Mouse (Mus musculus) ES-E14 (cell line): ENCODE data around the gene Gtf2ird1.

Source experiments
- CHD2 ChIP-seq: IDR thresholded peaks from 2 replicates; pipeline ENCODE4 v1.6.1; 2014; ENCODE audit warnings: mild to moderate bottlenecking, low read depth, low read length, inconsistent platforms
- HCFC1 ChIP-seq: IDR thresholded peaks from 2 replicates; pipeline ENCODE4 v1.6.1; 2012; ENCODE audit warnings: low read length, inconsistent platforms, borderline replicate concordance; ENCODE audit not compliant: insufficient read depth
- MAFK ChIP-seq: IDR thresholded peaks from 2 replicates; pipeline ENCODE4 v1.6.1; 2014; ENCODE audit warnings: mild to moderate bottlenecking, low read depth, low read length, inconsistent platforms; ENCODE audit not compliant: insufficient read depth
- ZC3H11A ChIP-seq: IDR thresholded peaks from 2 replicates; pipeline ENCODE4 v1.6.1; 2012; ENCODE audit warnings: low read depth, mild to moderate bottlenecking, inconsistent platforms, low read length, borderline replicate concordance
- ZNF384 ChIP-seq: IDR thresholded peaks from 2 replicates; pipeline ENCODE4 v1.6.1; 2012; ENCODE audit warnings: low read depth, low read length, inconsistent platforms

- TF ChIP-seq HCFC1, result no peak
- no peak for TF ChIP-seq ZNF384
- no peak for TF ChIP-seq ZC3H11A
- no peak for TF ChIP-seq CHD2
- TF ChIP-seq MAFK, result no peak
These were observed 17.7 kb downstream of the Gtf2ird1 start for GRCm38 (mm10) chr5:134438676-134439425.
